Mouse (Mus musculus) embryonic stem cell, embryonic (primary cell): ENCODE data around the gene Pts.

Experiments used
- CTCF ChIA-PET, 4 experiments: fragments of 300-600 bp in 2 of 4; fragments of 350-600 bp in 2 of 4; sonication (Branson Sonifier 250); formaldehyde crosslinking; loops; one replicate each; lab custom pipeline; 2022; ENCODE audit warnings: inconsistent platforms in 2 of 4; lab: Charles Lee
- POLR2A ChIA-PET, 4 experiments: fragments of 300-600 bp in 2 of 4; fragments of 350-600 bp in 2 of 4; sonication (Branson Sonifier 250); formaldehyde crosslinking; loops; one replicate each; lab custom pipeline; 2022; ENCODE audit warnings: antibody characterized with exemption in 4 of 4, inconsistent platforms in 1 of 4; lab: Charles Lee

The Pts gene

GRCm38 (mm10) chr9:50528293-50528892 lies at the start of gene Pts:
Gene Pts, minus strand, starts transcription at chr9:50528724.
- CTCF ChIA-PET = interaction anchor here (0.6 to 4.8 kb wide), 116 partner anchors 8 to 1043 kb away, joined by 3 to 93 read pairs (median 5); partner anchors contain the start of genes Il18 (in 3 of the 4), Bco2 (in 2 of the 4), Sdhd (in 2 of the 4) and Timm8b (in 2 of the 4)
- POLR2A ChIA-PET = interaction anchor here (0.5 to 2.8 kb wide), 70 partner anchors 9 to 1042 kb away, joined by 3 to 18 read pairs (median 4); partner anchors contain the start of genes Timm8b (in 3 of the 4), Sdhd (in 2 of the 4), Ttc12 (in 2 of the 4) and Fdxacb1 (in 1 of the 4)

- POLR2A ChIA-PET = interaction anchor here in 2 of 4 experiments (0.9 to 1.1 kb wide), 2 partner anchors 16 to 34 kb away, joined by 3 read pairs; partner anchors contain the start of genes Sdhd (in 1 of the 2) and Timm8b (in 1 of the 2)
- CTCF ChIA-PET = interaction anchor here in 1 of 4 experiments (0.7 kb wide), 1 partner anchor 25 kb away, joined by 3 read pairs; no protein-coding TSS in a partner anchor
Measured at GRCm38 (mm10) chr9:50569599-50570525, 41.3 kb upstream of the Pts start.

GRCm38 (mm10) chr9:50567881-50568280 lies 39.4 kb upstream of the Pts start:
- ChIA-PET POLR2A (no interaction called here), CTCF (interaction anchor here in 1 of 4 experiments (0.5 kb wide), 1 partner anchor 65 kb away, joined by 5 read pairs; no protein-coding TSS in a partner anchor)

- POLR2A ChIA-PET = no interaction called here
- CTCF ChIA-PET = no interaction called here
Measured at GRCm38 (mm10) chr9:50567372-50567771, 38.8 kb upstream of the Pts start.

- POLR2A ChIA-PET = interaction anchor here in 1 of 4 experiments (0.8 kb wide), 1 partner anchor 38 kb away, joined by 3 read pairs; the partner anchor contains the start of genes Sdhd and Timm8b
- CTCF ChIA-PET = no interaction called here
Measured at GRCm38 (mm10) chr9:50565940-50566339, 37.4 kb upstream of the Pts start.

GRCm38 (mm10) chr9:50565173-50565572 lies 36.6 kb upstream of the Pts start:
- POLR2A ChIA-PET = interaction anchor here in 1 of 4 experiments (0.8 kb wide), 1 partner anchor 12 kb away, joined by 3 read pairs; no protein-coding TSS in a partner anchor
- CTCF ChIA-PET = no interaction called here

GRCm38 (mm10) chr9:50561918-50562360 lies 33.4 kb upstream of the Pts start:
- ChIA-PET POLR2A (no interaction called here), CTCF (no interaction called here)

- ChIA-PET CTCF (no interaction called here), POLR2A (no interaction called here)
Measured at GRCm38 (mm10) chr9:50561145-50561917, 32.8 kb upstream of the Pts start, which contains the start of gene Tex12. Gene Tex12, minus strand, starts transcription at chr9:50561325.

- POLR2A ChIA-PET = interaction anchor here in 1 of 4 experiments (1.0 to 1.1 kb wide), 2 partner anchors 17 to 47 kb away, joined by 3 read pairs; no protein-coding TSS in a partner anchor
- CTCF ChIA-PET = interaction anchor here in 2 of 4 experiments (1.1 to 1.7 kb wide), 3 partner anchors 26 to 103 kb away, joined by 5 read pairs; partner anchors contain the start of gene Pts (in 2 of the 2)
Measured at GRCm38 (mm10) chr9:50555094-50555446, 26.5 kb upstream of the Pts start, which contains the start of gene Bco2. Gene Bco2, minus strand, starts transcription at chr9:50555181.

GRCm38 (mm10) chr9:50554241-50555093 lies 25.9 kb upstream of the Pts start, which contains the start of gene Il18:
Gene Il18, plus strand, starts transcription at chr9:50554827.
- POLR2A ChIA-PET = interaction anchor here in 2 of 4 experiments (0.6 to 1.1 kb wide), 4 partner anchors 10 to 431 kb away, joined by 3 read pairs; no protein-coding TSS in a partner anchor
- CTCF ChIA-PET = interaction anchor here in 3 of 4 experiments (0.7 to 1.8 kb wide), 5 partner anchors 26 to 102 kb away, joined by 3 to 5 read pairs (median 5); partner anchors contain the start of gene Pts (in 3 of the 3)

- POLR2A ChIA-PET = interaction anchor here in 1 of 4 experiments (0.6 kb wide), 1 partner anchor 432 kb away, joined by 3 read pairs; no protein-coding TSS in a partner anchor
- CTCF ChIA-PET = interaction anchor here in 3 of 4 experiments (0.5 to 1.8 kb wide), 5 partner anchors 25 to 221 kb away, joined by 3 to 5 read pairs (median 3); partner anchors contain the start of gene Pts (in 1 of the 3)
Measured at GRCm38 (mm10) chr9:50553547-50553946, 25.0 kb upstream of the Pts start.

- ChIA-PET POLR2A (no interaction called here), CTCF (interaction anchor here in 1 of 4 experiments (0.6 kb wide), 1 partner anchor 476 kb away, joined by 3 read pairs; no protein-coding TSS in a partner anchor)
Measured at GRCm38 (mm10) chr9:50552206-50552605, 23.7 kb upstream of the Pts start.

- ChIA-PET POLR2A (no interaction called here), CTCF (no interaction called here)
Measured at GRCm38 (mm10) chr9:50548936-50549335, 20.4 kb upstream of the Pts start.

GRCm38 (mm10) chr9:50547859-50548478 lies 19.4 kb upstream of the Pts start:
- CTCF ChIA-PET = no interaction called here
- POLR2A ChIA-PET = no interaction called here

- CTCF ChIA-PET = no interaction called here
- POLR2A ChIA-PET = no interaction called here
Measured at GRCm38 (mm10) chr9:50542401-50542800, 13.9 kb upstream of the Pts start.

- ChIA-PET POLR2A (interaction anchor here in 1 of 4 experiments (1.2 kb wide), 1 partner anchor 90 kb away, joined by 3 read pairs; no protein-coding TSS in a partner anchor), CTCF (interaction anchor here in 1 of 4 experiments (1.6 kb wide), 1 partner anchor 12 kb away, joined by 5 read pairs; the partner anchor contains the start of gene Pts)
Measured at GRCm38 (mm10) chr9:50540170-50540569, 11.6 kb upstream of the Pts start.
